Mouse (Mus musculus) liver (tissue): ENCODE data around the gene Srsy.
"Not testable (repeated sequence)": the region's sequence is repeated elsewhere in the genome, so short reads cannot be mapped to it uniquely, and the experiment has no call there.

Source experiments
- DNase-seq: peaks from one replicate; pipeline ENCODE4 v3.0.0-alpha.2; 2020; ENCODE audit warnings: mixed read lengths

The Srsy gene

GRCm38 (mm10) chrY:17937230-17937629 lies at the start of gene Srsy:
Gene Srsy (minus strand): TSS chrY:17937330.
- DNase-seq, result not testable (repeated sequence)
